Mouse (Mus musculus) frontal cortex, postnatal 36 days (tissue): ENCODE measurements around the gene Il12a.
A peak's percentile ranks its signal among the peaks of the same experiment; 100 is the strongest.
"Not testable (repeated sequence)": the region's sequence is repeated elsewhere in the genome, so short reads cannot be mapped to it uniquely, and the experiment has no call there.

ENCODE experiments used
- DNase-seq, 2 experiments: peaks; one replicate each; pipeline ENCODE4 v3.0.0; 2022; ENCODE audit warnings: low spot score in 2 of 2

Il12a gene

DNA sequence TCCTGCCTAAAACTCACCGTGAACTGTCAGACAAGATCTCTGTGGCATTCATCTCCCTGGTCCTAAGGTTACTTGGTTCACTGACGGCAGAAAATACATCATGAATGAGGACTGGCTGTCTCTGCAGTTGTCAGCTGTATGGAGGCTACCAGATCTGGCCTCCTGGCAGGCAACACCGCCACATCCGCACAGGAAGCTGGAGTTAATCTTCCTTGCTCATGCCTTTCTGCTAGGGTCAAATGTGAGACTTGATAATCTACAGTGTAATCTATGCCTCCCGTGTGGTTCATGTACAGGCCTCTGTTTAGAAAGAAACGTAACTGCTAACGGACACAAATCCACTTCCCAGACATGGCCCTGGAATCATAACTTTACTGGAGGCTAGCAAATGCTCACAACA lies 51.5 kb downstream of the Il12a start:
- no peak for DNase-seq

DNA sequence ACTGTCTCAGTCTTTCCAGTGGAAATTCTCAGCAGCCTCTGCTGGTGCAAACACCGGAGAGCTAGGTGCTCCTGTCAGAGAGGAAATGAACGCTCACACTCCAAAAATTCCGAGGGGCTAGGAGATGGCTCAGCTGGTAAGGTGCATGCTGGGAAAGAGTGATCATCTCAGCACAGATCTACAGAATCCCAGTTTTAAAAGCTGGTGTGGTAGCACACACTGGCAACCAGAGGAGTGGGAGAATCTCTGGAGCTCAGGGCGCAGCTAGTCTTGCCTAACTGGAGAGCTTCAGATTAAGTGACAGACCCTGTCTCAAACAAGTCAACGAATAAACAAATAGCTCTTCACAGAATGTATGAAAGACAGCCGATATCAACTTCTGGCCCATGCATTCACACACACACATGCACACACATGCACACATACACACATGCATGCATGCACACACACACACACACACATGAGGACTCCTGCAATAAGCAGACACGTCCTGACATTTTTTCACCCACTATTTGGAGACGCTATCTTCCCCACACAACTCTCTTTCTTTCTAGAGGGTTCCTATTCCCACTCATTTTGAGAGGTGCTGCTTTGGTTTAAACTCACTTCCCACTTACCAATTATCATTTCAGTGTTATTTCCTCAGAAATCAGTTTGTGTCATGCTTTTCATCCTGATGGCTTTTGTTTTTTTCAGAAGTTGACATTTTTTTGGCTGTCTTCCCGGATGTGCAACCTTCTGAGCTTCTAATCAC lies 52.5 kb downstream of the Il12a start:
- peak in 1 of 2 experiments; percentile 20 for DNase-seq

- no peak for DNase-seq
Observed at GRCm38 (mm10) chr3:68743472-68743732, 53.0 kb downstream of the Il12a start.

- no peak for DNase-seq
Observed at GRCm38 (mm10) chr3:68744162-68744561, 53.7 kb downstream of the Il12a start.

DNA sequence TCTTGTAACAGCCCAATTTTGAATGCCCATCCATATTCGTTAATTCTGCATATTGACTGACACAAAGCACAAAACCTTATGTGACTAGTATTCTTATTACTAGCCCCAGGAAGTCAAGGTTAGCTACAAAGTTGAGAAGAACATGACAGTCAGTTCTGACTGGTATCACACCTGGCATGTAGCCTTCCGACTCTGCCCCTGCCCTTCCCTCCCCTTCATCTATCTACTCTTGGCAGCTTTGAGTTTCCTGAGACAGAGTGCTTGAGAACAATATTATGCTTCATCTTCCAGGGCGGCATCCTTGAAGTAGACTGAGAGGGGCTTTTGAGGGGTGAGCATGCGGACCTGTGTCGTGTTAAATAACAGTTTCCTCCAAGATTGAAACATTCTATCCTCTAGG lies 54.6 kb downstream of the Il12a start:
- DNase-seq = no peak

DNA sequence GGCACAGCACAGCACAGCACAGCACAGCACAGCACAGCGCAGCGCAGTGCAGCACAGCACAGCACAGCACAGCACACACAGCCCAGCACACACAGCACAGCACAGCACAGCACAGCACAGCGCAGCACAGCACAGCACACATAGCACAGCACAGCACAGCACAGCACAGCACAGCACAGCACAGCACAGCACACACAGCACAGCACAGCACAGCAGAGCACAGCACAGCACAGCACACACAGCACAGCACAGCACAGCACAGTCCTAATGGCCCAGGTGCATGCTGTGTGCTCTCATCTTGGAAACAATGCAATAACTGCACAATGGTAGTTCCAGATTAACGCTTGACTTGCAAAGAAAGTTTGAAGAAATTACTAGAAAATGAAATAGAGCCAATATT lies 55.8 kb downstream of the Il12a start:
- DNase-seq = not testable (repeated sequence)
